Mouse (Mus musculus) cortical plate, adult 2 months (tissue): ENCODE measurements around the gene Litaf.

Source experiments
- CTCF ChIP-seq: fragments of 200-500 bp; IDR thresholded peaks from 2 replicates; pipeline ENCODE4 v1.5.1; 2011; ENCODE audit warnings: mild to moderate bottlenecking, control low read depth, low read length; ENCODE audit not compliant: insufficient read depth; ENCODE audit errors: extremely low read depth
- POLR2A ChIP-seq: fragments of 200-500 bp; IDR thresholded peaks from 2 replicates; pipeline ENCODE4 v1.6.1; 2011; ENCODE audit warnings: mild to moderate bottlenecking, low read length, control low read depth; ENCODE audit not compliant: insufficient read depth; ENCODE audit errors: extremely low read depth

DNA sequence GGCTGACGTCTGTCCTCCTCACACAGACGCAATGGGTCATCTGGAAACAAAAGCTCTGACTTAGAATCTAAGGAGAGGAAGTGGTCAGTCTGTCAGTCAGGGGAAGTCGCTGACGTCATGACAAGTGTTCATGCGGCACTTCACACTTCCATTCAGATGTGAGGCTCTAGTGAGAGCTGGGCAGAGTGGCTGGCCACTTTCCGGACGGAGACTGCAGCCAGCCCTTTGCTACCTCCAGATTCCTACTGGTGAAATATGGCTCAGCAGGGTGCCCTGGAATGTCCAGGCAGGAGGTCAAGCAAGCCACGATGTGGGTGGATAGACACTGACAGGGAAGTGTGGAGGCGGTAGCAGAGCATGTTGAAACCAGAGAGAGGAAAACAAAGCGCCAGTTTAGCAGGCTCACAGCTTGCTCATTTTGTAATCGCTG, 89.7 kb downstream of the Litaf start:
- TF ChIP-seq CTCF (no peak), POLR2A (no peak)
